ENCODE assay signal across 8 mouse cellular contexts in genomic region chr6:6577741-6578284, GRCm38 (mm10). TPM values are rescaled to one million over a fixed set of nuclear protein-coding genes. Genes with fewer than 3 reads are reported as not detected.
A peak's percentile ranks its signal among the peaks of the same experiment; 100 is the strongest.
DNase-seq lines count a peak whose midpoint lies in the region; ATAC-seq and TF ChIP-seq lines count a peak whose summit lies in the region.

No protein-coding gene starts in this region.

- ATAC-seq in forebrain, embryonic 16.5 days: peak; percentile 63
- ATAC-seq in liver, embryonic 15.5 days (ENCODE audit: insufficient read depth): peak; percentile 73

- H3K9ac ChIP-seq in forebrain, embryonic 16.5 days (replicated peaks; ENCODE audit: low read depth, low read length): peak overlapping the region; percentile 83
- peak overlapping the region; percentile 86 for H3K9ac ChIP-seq in liver, embryonic 15.5 days

- TF ChIP-seq CTCF in small intestine, adult 2 months (IDR thresholded peaks at IDR 0.05; ENCODE audit: extremely low read depth, insufficient read length, insufficient replicate concordance, low read depth, low read length): no peak

- peak overlapping the region; percentile 80 for H3K4me3 ChIP-seq in forebrain, embryonic 16.5 days (replicated peaks; ENCODE audit: low read length)
- peak overlapping the region; percentile 77 for H3K4me3 ChIP-seq in liver, embryonic 15.5 days (replicated peaks)
- H3K4me3 ChIP-seq in small intestine, adult 2 months (ENCODE audit: low read depth, low read length): peak overlapping the region; percentile 98

- H3K36me3 ChIP-seq in forebrain, embryonic 16.5 days (ENCODE audit: control insufficient read depth, insufficient read depth): no peaks in the 10 kb centered on the region; the same call in 1 of the 2 replicates
- peaks cover 6% of the 10 kb centered on the region; the same call in 1 of the 2 replicates for H3K36me3 ChIP-seq in liver, embryonic 15.5 days (replicated peaks)
- H3K36me3 ChIP-seq in small intestine, adult 2 months (ENCODE audit: control insufficient read depth, insufficient read depth, low read length): no peaks in the 10 kb centered on the region

- peak; percentile 27 for DNase-seq in heart, adult 11 months
- no peak for DNase-seq in heart, adult 8-10 months (ENCODE audit: low spot score)
- DNase-seq in R1 (ENCODE audit: low read depth, low spot score): peak; percentile 77
- no peak for DNase-seq in cerebellum, postnatal 4 days (ENCODE audit: low spot score in 2 of 2)
- DNase-seq in gastrocnemius, postnatal 14 days: no peak

- intact Hi-C loops in gastrocnemius, postnatal 14 days (cut with DNase I; ENCODE audit: low total_unique reads): no loop called here

- H3K4me2 ChIP-seq in forebrain, embryonic 16.5 days (ENCODE audit: low read length): peak overlapping the region; percentile 79
- H3K4me2 ChIP-seq in liver, embryonic 15.5 days: peak overlapping the region; percentile 70

- WGBS in forebrain, embryonic 16.5 days: 3% methylated on average over 17 of the region's 17 CpGs
- 1% methylated on average over 17 of the region's 17 CpGs for WGBS in liver, embryonic 15.5 days (ENCODE audit: insufficient replicate concordance)
- under 1% methylated on average over 17 of the region's 17 CpGs for WGBS in small intestine, adult 2 months

- no peaks in the 10 kb centered on the region for H3K9me3 ChIP-seq in forebrain, embryonic 16.5 days (ENCODE audit: control insufficient read depth, low read length)
- H3K9me3 ChIP-seq in liver, embryonic 15.5 days (replicated peaks): no peaks in the 10 kb centered on the region

- H3K4me1 ChIP-seq in forebrain, embryonic 16.5 days (replicated peaks; ENCODE audit: control insufficient read depth, insufficient read depth, low read length): peaks cover 12% of the 10 kb centered on the region
- peaks cover 5% of the 10 kb centered on the region; the same call in 1 of the 2 replicates for H3K4me1 ChIP-seq in liver, embryonic 15.5 days (replicated peaks)
- H3K4me1 ChIP-seq in small intestine, adult 2 months (ENCODE audit: control insufficient read depth, insufficient read depth, insufficient read length, low read length): 0 out of 2 replicates have a peak, but pooled peaks cover 1% of the 10 kb centered on the region

- H3K27ac ChIP-seq in forebrain, embryonic 16.5 days (ENCODE audit: low read length): peak overlapping the region; percentile 80
- peak overlapping the region; percentile 91 for H3K27ac ChIP-seq in liver, embryonic 15.5 days (replicated peaks)
- peak overlapping the region; percentile 80 for H3K27ac ChIP-seq in small intestine, adult 2 months (ENCODE audit: insufficient read depth, low read depth, low read length)

- H3K27me3 ChIP-seq in forebrain, embryonic 16.5 days (replicated peaks; ENCODE audit: control insufficient read depth, insufficient read depth, low read length): no peaks in the 10 kb centered on the region
- H3K27me3 ChIP-seq in liver, embryonic 15.5 days: no peaks in the 10 kb centered on the region
- no peaks in the 10 kb centered on the region for H3K27me3 ChIP-seq in small intestine, adult 2 months (ENCODE audit: control insufficient read depth, insufficient read depth, low read length)

- no peak for TF ChIP-seq POLR2A in small intestine, adult 2 months (IDR thresholded peaks at IDR 0.05; ENCODE audit: low read depth, low read length)

RNA-seq across cellular contexts. Expression of gene Sem1, which starts 0.7 kb away (rescaled TPM):
- total RNA-seq in heart, adult 8-10 months (2022): 100 to 1,000 TPM in 2 of 4 experiments, 10 to 100 TPM in 2; 86.4 to 114 (median 96.3) TPM
- 165 and 179 TPM in 2 replicates for polyA plus RNA-seq in forebrain, embryonic 16.5 days (2015; fragmentation: Nextera tagmentation; extraction: Ambion mirVana)
- 95.4 and 110 TPM in 2 replicates for polyA plus RNA-seq in liver, embryonic 15.5 days (2015; fragmentation: Nextera tagmentation; extraction: Ambion mirVana)
- polyA plus RNA-seq in small intestine, adult 2 months (2012; rRNA removed): 4.9 and 9.1 TPM in 2 replicates
- 10 to 100 TPM; 65.8 to 66.5 TPM for total RNA-seq in gastrocnemius, postnatal 14 days (2021)

Comparison
In these comparisons a context has a peak if more than half of its experiments do, and no peak if none do; other contexts are left out.
1. DNase-seq: peak in heart, adult 11 months (single experiment) and R1 (single experiment); none in heart, adult 8-10 months (single experiment), cerebellum, postnatal 4 days (0 of 2) and gastrocnemius, postnatal 14 days (single experiment).
2. Peak in every context shown above with its lines, with median percentiles within 50 percentile points of each other: H3K27ac ChIP-seq and H3K4me3 ChIP-seq.